Mouse (Mus musculus): ENCODE measurements at regions not wholly inside any gene's neighbourhood (a gene's known extent, or its start where the extent isn't known, plus 50 kb on each side); places are given as distances from the start of the nearest gene placed in this dataset.

DNA sequence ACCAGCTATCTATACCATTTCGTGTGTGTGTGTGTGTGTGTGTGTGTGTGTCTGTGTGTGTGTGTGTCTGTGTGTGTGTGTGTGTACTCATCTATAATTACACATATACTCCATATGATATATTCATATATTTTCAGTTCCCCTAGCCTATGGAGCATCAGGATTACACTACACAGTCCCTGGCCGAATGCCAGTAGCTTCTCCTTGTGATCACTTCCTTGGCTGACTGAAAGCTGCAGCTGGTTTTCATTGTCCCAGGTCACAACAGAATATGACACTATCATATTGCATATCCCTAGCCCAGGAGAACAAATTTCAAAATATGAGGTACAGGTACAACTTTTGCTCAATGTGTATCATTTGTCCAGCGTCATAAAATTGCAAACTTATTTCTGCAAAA is 116.2 kb downstream of the Ndufa4 start:
- no peak for TF ChIP-seq EP300 (IDR thresholded peaks at IDR 0.05; ENCODE audit: low read length)
- no peak for TF ChIP-seq CTCF (conservative IDR thresholded peaks at IDR 0.05 in 1 of 2, IDR thresholded peaks at IDR 0.05 in 1 of 2; ENCODE audit: low read depth in 2 of 2, low read length in 2 of 2)
- no peak for TF ChIP-seq MAZ (IDR thresholded peaks at IDR 0.05; ENCODE audit: low read depth, low read length)
- no peak for TF ChIP-seq NELFE (IDR thresholded peaks at IDR 0.05; ENCODE audit: low read depth, low read length)
- TF ChIP-seq POLR2A (IDR thresholded peaks at IDR 0.05; ENCODE audit: low read depth, low read length) = no peak
- TF ChIP-seq RCOR1 (conservative IDR thresholded peaks at IDR 0.05; ENCODE audit: low read depth, low read length) = no peak
- TF ChIP-seq SIN3A (IDR thresholded peaks at IDR 0.05; ENCODE audit: low read length) = no peak
- TF ChIP-seq MAX (IDR thresholded peaks at IDR 0.05; ENCODE audit: low read length) = no peak
